Mouse (Mus musculus) olfactory bulb, adult 2 months (tissue): Measurements from ENCODE around the gene Trit1.

ENCODE experiments used
- CTCF ChIP-seq: fragments of 200-500 bp; IDR thresholded peaks from 2 replicates; pipeline ENCODE4 v1.5.1; 2012; ENCODE audit warnings: low read depth, mild to moderate bottlenecking, low read length, moderate library complexity; ENCODE audit not compliant: insufficient read depth
- POLR2A ChIP-seq: fragments of 200-500 bp; IDR thresholded peaks from 2 replicates; pipeline ENCODE4 v1.6.1; 2012; ENCODE audit warnings: mild to moderate bottlenecking, low read depth, low read length, moderate library complexity; ENCODE audit not compliant: insufficient read depth

DNA sequence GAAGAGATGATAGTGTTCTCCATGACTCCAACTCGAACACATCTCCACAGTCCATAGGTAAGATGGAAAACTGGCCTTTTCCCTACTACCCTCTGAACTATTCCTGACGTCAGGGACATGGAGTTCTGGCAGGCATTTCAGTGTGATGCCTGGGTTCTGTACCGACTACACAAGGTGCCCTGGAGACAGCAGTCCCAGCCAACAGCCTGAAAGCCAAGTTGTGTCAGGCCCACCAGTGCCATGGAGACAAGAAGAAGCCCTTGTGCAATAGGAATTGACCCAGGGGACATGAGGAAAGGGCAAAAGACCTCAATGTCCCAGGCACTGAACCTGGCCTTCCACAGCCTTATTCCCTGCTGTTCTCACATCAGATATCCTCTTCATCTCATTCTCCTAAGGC is 36.6 kb upstream of the Trit1 start:
- TF ChIP-seq CTCF, result no peak
- TF ChIP-seq POLR2A, result no peak
